Mouse (Mus musculus) fat pad, adult 2 months (tissue): ENCODE measurements around the gene Trank1.

ENCODE experiments used
- DNase-seq: peaks from one replicate; pipeline ENCODE4 v3.0.0-alpha.2; 2011; ENCODE audit warnings: low read depth, low spot score; ENCODE audit errors: extremely low read depth

Gene Trank1

GRCm38 (mm10) chr9:111381056-111382025 lies 69.8 kb downstream of the Trank1 start:
- no peak for DNase-seq

- no peak for DNase-seq
Measured at GRCm38 (mm10) chr9:111382469-111382868, 70.9 kb downstream of the Trank1 start.

- no peak for DNase-seq
Measured at GRCm38 (mm10) chr9:111383046-111383445, 71.5 kb downstream of the Trank1 start.

GRCm38 (mm10) chr9:111383756-111384155 lies 72.2 kb downstream of the Trank1 start:
- no peak for DNase-seq

GRCm38 (mm10) chr9:111385526-111386491 lies 74.3 kb downstream of the Trank1 start:
- no peak for DNase-seq

- DNase-seq = no peak
Measured at GRCm38 (mm10) chr9:111386569-111386968, 75.0 kb downstream of the Trank1 start.

GRCm38 (mm10) chr9:111387576-111387975 lies 76.0 kb downstream of the Trank1 start:
- no peak for DNase-seq

GRCm38 (mm10) chr9:111390016-111390415 lies 78.5 kb downstream of the Trank1 start:
- no peak for DNase-seq

- no peak for DNase-seq
Measured at GRCm38 (mm10) chr9:111391036-111391435, 79.5 kb downstream of the Trank1 start.

- no peak for DNase-seq
Measured at GRCm38 (mm10) chr9:111391926-111392442, 80.4 kb downstream of the Trank1 start.

GRCm38 (mm10) chr9:111395265-111395664 lies 83.7 kb downstream of the Trank1 start:
- DNase-seq = no peak

GRCm38 (mm10) chr9:111398059-111398458 lies 86.5 kb downstream of the Trank1 start:
- no peak for DNase-seq

GRCm38 (mm10) chr9:111400089-111400488 lies 88.5 kb downstream of the Trank1 start:
- no peak for DNase-seq

- no peak for DNase-seq
Measured at GRCm38 (mm10) chr9:111403159-111403558, 91.6 kb downstream of the Trank1 start.

GRCm38 (mm10) chr9:111404346-111405079 lies 93.0 kb downstream of the Trank1 start:
- DNase-seq = no peak

- no peak for DNase-seq
Measured at GRCm38 (mm10) chr9:111405080-111405428, 93.5 kb downstream of the Trank1 start.

GRCm38 (mm10) chr9:111408012-111408411 lies 96.5 kb downstream of the Trank1 start:
- no peak for DNase-seq

- DNase-seq = no peak
Measured at GRCm38 (mm10) chr9:111408427-111408826, 96.9 kb downstream of the Trank1 start.

GRCm38 (mm10) chr9:111412471-111413160 lies 101.1 kb downstream of the Trank1 start:
- no peak for DNase-seq

GRCm38 (mm10) chr9:111421862-111422261 lies 110.3 kb downstream of the Trank1 start:
- DNase-seq = no peak
